Mouse (Mus musculus) spleen, adult 2 months (tissue): ENCODE results near the gene Ndufaf4.

ENCODE experiments used
- CTCF ChIP-seq: fragments of 200-500 bp; IDR thresholded peaks from 2 replicates; pipeline ENCODE4 v1.5.1; 2011; ENCODE audit warnings: mild to moderate bottlenecking, inconsistent platforms; ENCODE audit not compliant: insufficient read depth, insufficient read length, insufficient replicate concordance; ENCODE audit errors: extremely low read depth
- POLR2A ChIP-seq: fragments of 200-500 bp; IDR thresholded peaks from 2 replicates; pipeline ENCODE4 v1.6.1; 2011; ENCODE audit warnings: low read depth, low read length, inconsistent platforms

DNA sequence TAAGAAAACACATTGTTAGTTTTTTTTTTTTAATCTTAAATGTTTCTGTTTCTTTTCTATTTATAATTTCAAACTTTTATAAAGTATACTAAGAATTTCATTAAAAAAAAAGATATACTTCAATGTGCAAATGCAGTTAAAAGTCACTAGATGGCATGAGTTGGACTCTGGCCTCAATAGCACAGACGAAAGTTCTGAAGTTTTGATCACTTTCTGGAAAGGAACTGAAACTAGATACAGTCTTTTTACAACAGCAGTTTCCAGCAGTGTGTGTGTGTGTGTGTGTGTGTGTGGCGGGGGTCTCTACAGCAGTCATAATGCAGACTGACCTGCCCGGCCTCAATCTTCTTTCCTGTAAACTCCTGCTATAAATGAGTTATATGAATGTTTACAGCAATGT is 9.9 kb downstream of the Ndufaf4 start:
- TF ChIP-seq POLR2A (no peak), CTCF (no peak)
